Mouse (Mus musculus) v-Abl transformed pro-B cells (cell line): ENCODE measurements around the gene Olfr1371.
"Not testable (repeated sequence)": the region's sequence is repeated elsewhere in the genome, so short reads cannot be mapped to it uniquely, and the experiment has no call there.

Experiments used
- in situ Hi-C, 2 experiments: fragments of 400-800 bp; cut with MboI; formaldehyde crosslinking; loops; one replicate each; pipeline ENCODE4 v1.15.1; 2025; ENCODE audit not compliant: unreplicated experiment in 2 of 2

Olfr1371 gene

DNA sequence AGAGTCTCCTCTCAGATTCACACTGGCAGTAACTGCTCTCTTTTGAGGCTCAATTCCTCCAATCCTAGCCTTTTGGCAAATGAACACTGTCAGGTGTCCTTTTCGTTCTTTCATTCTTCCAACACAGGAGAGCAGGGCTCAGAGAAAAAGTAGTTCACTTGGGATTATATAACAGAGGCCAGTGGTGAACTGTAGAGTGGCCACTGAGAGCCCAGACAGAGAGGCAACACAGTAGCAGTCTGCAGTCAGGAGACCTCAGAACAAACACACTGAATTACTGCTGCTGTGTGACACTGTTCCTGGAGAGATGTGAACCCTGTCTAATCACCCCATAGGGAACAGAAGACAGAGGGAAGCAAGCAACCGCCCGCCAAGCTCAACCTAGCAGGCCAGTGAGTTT, 13.3 kb upstream of the Olfr1371 start:
- in situ Hi-C loops = loop anchor here in 1 of 2 experiments (10.0 kb wide), 2 partner anchors 182 to 402 kb away; no protein-coding TSS in a partner anchor

DNA sequence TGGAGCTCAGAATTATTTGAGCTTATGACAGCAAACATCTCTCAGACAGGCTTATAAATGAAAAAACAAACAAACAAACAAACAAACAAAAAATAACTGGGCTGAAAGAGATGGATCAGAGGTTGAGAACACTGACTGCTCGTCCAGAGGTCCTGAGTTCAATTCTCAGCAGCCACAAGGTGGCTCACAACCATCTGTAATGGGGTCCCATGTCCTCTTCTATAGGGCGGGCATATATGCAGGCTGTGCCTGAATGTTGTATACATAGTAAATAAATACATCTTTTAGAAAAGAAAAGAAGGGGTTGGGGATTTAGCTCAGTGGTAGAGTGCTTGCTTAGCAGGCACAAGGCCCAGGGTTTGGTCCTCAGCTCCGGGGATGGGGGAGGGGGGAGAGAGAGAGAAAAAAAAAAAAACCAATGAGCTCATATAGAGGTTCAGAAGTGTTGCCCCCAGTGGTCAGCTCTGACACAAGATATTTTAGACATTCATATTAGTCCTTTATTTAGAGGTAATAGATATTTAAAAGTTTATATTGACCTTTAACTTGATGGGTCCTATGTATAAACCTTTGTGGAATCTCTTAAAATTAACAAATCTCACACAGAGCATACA, 12.3 kb upstream of the Olfr1371 start:
- in situ Hi-C loops = loop anchor here in 1 of 2 experiments (10.0 kb wide), 2 partner anchors 181 to 401 kb away; no protein-coding TSS in a partner anchor

DNA sequence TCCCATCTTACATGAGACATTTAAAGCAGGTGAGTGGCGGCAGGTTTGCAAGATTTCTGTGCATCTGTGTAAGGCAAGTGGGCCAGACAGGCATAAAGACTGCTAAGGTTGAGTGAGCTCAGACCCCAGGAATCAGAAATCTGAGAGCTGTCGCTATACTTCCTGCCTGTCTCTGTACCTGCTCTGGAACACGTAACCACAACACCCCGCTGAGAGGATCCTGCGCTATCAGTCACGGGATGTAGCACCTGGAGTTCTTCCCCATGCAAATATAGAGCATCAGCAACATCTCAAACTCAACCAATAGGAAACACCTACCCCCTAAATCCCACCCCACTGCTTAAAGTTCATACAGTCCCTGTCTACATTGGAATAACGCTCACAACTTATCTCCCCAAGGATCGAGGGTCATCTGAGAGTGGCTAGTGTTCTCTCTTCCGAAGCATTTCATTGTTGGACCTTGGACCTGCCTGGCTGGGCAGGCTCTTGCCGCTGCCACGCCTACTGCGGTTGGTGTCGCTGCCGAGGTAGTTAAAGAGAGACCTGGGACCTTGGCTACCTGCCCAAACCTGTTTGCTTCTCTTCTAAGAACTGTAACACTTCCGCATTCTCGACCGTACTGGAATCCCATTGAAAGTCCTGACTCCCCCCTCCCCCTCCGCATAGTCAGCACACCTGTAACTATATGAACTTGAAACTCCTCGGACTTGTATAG, 10.3 kb upstream of the Olfr1371 start:
- in situ Hi-C loops = loop anchor here in 1 of 2 experiments (10.0 kb wide), 2 partner anchors 179 to 399 kb away; no protein-coding TSS in a partner anchor

DNA sequence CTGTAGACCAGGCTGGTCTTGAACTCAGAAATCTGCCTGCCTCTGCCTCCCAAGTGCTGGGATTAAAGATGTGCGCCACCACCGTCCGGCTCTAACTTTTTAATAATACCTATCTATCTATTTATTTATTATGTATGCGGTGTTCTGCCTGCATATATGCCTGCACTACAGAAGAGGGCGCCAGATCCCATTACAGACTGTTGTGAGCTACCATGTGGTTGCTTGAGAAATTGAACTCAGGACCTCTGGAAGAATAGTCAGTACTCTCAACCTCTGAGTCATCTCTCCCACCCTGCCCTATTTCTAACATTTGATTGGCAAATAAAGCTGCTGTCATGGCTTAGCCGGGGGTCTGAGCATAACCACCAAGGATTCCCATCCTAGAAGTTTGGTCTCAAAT, 9.1 kb upstream of the Olfr1371 start:
- in situ Hi-C loops = loop anchor here in 1 of 2 experiments (10.0 kb wide), 2 partner anchors 178 to 398 kb away; no protein-coding TSS in a partner anchor

DNA sequence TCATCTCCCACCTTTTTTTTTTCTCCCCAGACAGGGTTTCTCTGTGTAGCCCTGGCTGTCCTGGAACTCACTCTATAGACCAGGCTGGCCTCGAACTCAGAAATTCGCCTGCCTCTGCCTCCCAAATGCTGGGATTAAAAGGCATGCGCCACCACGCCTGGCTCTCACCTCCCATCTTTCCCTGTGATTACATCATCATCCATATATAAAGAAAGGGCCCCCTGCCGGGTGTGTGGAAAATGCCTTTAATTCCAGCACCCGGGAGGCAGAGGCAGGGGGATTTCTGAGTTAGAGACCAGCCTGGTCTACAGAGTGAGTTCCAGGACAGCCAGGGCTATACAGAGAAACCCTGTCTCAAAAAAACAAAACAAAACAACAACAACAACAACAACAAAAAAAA, 8.1 kb upstream of the Olfr1371 start:
- in situ Hi-C loops = loop anchor here in 1 of 2 experiments (10.0 kb wide), 2 partner anchors 177 to 397 kb away; no protein-coding TSS in a partner anchor

DNA sequence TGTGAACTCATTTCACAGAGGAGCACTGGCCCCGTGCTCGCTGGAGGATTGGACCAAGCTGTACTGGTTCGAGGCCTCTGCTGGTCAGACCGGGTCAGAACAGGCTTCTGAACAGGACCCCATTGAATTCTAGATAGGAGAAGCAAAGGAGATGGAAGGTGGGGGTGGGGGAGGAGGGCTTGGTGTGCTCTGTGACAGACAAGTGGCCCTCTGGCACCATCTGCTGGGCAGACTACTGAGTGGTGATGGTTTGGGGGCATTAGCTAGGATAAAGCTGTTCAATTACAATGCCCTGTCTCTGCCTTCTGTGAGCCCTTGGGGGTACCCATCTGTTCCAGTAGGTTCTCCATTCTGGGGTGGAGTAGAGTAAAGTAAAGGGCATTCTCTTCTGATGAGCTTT, 6.5 kb upstream of the Olfr1371 start:
- in situ Hi-C loops = loop anchor here in 1 of 2 experiments (10.0 kb wide), 2 partner anchors 175 to 395 kb away; no protein-coding TSS in a partner anchor

DNA sequence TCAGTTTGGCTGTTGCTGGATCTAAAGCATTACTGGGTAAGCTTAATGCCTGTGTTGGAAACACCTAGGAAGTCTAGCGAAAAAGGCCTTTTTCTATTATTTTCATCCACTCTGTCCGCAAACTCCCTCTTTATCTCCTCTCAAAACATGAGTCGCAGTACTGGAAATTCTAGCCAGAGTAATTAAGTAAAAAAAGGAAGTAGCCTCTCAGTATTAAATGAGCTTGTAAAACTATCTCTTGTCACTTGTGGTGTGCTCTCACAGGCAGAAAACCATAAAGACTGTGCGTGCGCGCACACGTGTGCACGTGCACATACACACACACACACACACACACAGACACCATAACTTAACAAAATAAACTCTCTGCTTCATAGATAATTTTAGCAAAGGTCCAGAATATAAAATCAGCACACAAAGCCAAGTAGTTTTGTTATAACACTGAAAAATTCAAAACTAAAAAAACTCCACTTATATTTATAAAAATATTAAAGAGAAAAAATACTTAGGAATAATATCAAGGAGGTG, 17.2 kb downstream of the Olfr1371 start:
- in situ Hi-C loops = not testable (repeated sequence)

DNA sequence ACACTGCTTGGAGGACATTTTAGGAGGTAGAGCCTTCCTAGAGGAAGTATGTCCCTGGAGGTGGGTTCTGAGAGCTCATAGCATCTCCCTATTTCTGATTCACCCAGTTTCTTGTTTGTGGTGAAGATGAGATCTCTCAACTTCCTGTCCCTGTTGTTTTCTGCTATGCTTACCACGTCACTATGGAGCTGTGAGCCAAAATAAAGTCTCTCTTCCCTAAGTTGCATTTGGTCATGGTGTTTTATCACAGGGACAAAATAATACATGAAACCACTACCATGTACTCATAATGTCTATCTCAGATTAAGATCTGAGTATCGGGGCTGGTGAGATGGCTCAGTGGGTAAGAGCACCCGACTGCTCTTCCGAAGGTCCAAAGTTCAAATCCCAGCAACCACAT, 33.1 kb downstream of the Olfr1371 start:
- in situ Hi-C loops = loop anchor here in 1 of 2 experiments (5.0 kb wide), 1 partner anchor 118 kb away; no protein-coding TSS in a partner anchor

DNA sequence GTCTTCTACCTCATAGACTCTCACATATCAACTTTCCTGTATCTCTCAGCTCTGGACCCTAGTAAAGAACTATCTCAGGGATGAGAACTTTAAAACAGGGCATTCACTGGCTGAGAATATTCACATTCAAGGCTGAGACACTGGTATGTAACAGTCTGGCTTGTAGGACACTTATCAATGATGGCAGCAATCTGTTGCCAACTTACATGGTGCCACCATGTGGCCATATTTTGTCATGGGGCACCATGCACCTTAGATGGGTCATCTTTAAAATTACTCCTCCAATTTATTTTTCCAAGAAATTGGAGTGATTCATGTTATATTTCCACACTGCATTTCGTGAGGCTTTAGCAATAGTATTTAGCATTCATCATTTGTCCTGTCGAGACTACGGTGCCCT, 33.9 kb downstream of the Olfr1371 start:
- in situ Hi-C loops = loop anchor here (5.0 to 10.0 kb wide), 3 partner anchors 115 to 312 kb away; no protein-coding TSS in a partner anchor

DNA sequence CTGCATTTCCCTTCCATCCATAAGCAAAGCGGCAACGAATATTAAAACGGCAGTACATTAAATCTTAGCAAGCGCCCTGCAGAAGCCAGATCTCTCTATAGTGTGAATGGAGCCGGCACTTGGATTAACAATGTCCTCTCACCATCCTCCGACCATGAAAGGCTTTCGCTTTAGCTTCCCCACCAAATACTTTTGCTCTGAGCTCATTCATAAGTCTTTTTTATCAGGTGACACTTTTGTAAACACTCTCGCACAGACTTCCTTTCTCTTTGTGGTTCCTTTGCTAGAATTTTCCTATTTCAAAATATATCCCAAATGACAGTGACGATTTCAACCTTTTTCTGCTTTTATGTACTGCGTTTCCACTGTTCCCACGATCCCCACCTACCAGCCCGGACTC, 45.3 kb downstream of the Olfr1371 start:
- in situ Hi-C loops = no loop called here

DNA sequence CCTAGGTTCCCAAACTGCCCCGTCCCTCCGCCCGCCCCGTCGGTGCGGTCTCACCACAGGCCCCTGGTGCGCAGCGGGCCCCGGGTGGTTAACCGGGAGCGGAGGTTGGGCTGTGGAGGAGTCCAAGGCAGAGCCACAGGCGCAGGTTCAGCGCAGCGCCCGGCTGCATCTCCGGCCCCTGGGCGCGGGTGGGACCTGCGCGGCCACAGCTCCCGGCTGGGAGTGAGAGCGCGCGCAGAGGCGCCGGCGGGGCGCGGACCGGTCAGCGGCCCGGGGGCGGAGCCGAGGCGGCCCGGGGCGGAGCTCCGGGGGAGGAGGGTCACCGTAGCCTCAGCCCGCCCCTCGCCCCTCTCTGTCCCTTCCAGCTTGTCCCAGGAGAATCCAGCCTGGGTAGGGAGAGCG, 45.9 kb downstream of the Olfr1371 start:
- in situ Hi-C loops = not testable (repeated sequence)

DNA sequence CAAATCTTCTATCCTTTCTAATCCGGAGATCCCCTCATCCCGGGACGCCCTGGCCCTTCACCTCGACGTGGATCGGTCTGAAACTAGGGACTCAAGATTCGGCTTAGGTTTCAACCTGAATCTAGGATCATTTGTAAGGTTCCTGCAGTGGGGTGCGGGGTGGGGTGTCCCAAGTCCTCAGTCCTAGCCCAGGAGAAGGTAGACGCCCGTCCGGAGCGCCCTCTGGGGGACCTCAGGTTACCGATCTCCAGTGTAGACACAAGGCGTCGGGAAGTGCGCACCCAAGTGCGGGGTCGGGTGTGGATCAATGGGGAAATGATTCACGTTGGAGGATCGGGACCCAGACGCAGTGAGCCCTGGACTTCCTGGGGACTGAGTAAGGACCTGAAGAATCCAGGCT, 46.7 kb downstream of the Olfr1371 start:
- in situ Hi-C loops = no loop called here

DNA sequence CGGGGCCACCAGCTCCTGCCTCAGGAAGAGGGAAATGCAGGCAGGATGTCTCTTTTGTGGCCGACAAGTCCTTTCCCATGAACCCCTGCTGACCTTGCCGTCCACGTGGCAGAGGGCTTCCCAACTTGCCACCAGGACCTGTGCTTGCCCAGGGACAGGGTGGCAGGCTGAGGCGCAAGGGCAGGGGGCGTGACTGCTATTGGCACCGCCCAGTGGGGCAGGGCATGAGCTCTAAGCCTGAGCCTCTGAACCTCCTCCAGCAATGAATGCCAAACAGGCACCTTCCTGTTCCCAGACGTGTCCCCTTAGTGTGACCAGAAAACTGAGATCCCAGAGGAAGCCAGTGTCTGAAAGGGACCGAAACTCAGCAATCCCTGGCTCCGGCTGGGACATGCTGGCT, 49.9 kb downstream of the Olfr1371 start:
- in situ Hi-C loops = no loop called here
